Mouse (Mus musculus): ENCODE results near the gene Duox2. TPM values are rescaled to one million over a fixed set of nuclear protein-coding genes. Genes with fewer than 3 reads are reported as not detected.
A peak's percentile ranks its signal among the peaks of the same experiment; 100 is the strongest.

Duox2 gene
- total and polyA plus RNA-seq, 2 experiments: 0.04 TPM; not detected in 1

- Histone ChIP-seq H3K27ac (replicated peaks; ENCODE audit: insufficient read depth, low read depth, low read length) (no peak overlapping the region), H3K4me1 (ENCODE audit: control insufficient read depth, insufficient read depth, low read length) (peaks cover 7% of the 10 kb centered on the region), H3K27me3 (ENCODE audit: control insufficient read depth, insufficient read depth, low read length) (peaks cover 23% of the 10 kb centered on the region), H3K9ac (ENCODE audit: low read depth, low read length) (no peak overlapping the region), H3K79me2 (ENCODE audit: control insufficient read depth, insufficient read depth, low read length) (no peaks in the 10 kb centered on the region), H3K36me3 (ENCODE audit: control insufficient read depth, insufficient read depth, low read length) (no peaks in the 10 kb centered on the region), H3K4me3 (ENCODE audit: insufficient read depth, low read depth, low read length) (no peak overlapping the region)
- no peak for DNase-seq (ENCODE audit: extremely low read depth, low read depth, low spot score)
- 8% methylated on average over 7 of the region's 7 CpGs for WGBS
- no peak for TF ChIP-seq POLR2A (IDR thresholded peaks at IDR 0.05; ENCODE audit: extremely low read depth, insufficient read depth, low read length)
- TF ChIP-seq CTCF (IDR thresholded peaks at IDR 0.05; ENCODE audit: low read depth, low read length): no peak
These were observed 3.3 kb downstream of the Duox2 start for GRCm38 (mm10) chr2:122294916-122295315.

GRCm38 (mm10) chr2:122286137-122286536, 12.1 kb downstream of the Duox2 start:
- no peak for DNase-seq (ENCODE audit: extremely low read depth, low read depth, low spot score)
- H3K27ac ChIP-seq (replicated peaks; ENCODE audit: insufficient read depth, low read depth, low read length): no peak overlapping the region
- no peak for TF ChIP-seq POLR2A (IDR thresholded peaks at IDR 0.05; ENCODE audit: extremely low read depth, insufficient read depth, low read length)
- TF ChIP-seq CTCF (IDR thresholded peaks at IDR 0.05; ENCODE audit: low read depth, low read length): no peak
- H3K4me3 ChIP-seq (ENCODE audit: insufficient read depth, low read depth, low read length): no peak overlapping the region
- H3K36me3 ChIP-seq (ENCODE audit: control insufficient read depth, insufficient read depth, low read length): no peaks in the 10 kb centered on the region
- no peaks in the 10 kb centered on the region for H3K79me2 ChIP-seq (ENCODE audit: control insufficient read depth, insufficient read depth, low read length)
- H3K9ac ChIP-seq (ENCODE audit: low read depth, low read length): no peak overlapping the region
- H3K27me3 ChIP-seq (ENCODE audit: control insufficient read depth, insufficient read depth, low read length): no peaks in the 10 kb centered on the region
- H3K4me1 ChIP-seq (ENCODE audit: control insufficient read depth, insufficient read depth, low read length): no peaks in the 10 kb centered on the region
- WGBS: 45% methylated on average over 7 of the region's 7 CpGs

GRCm38 (mm10) chr2:122284091-122284490, 14.2 kb downstream of the Duox2 start:
- WGBS: 49% methylated on average over 9 of the region's 9 CpGs

GRCm38 (mm10) chr2:122278769-122279168, 19.5 kb downstream of the Duox2 start:
- H3K27ac ChIP-seq (replicated peaks; ENCODE audit: insufficient read depth, low read depth, low read length): no peak overlapping the region
- H3K9ac ChIP-seq (ENCODE audit: low read depth, low read length): no peak overlapping the region
- no peak for TF ChIP-seq CTCF (IDR thresholded peaks at IDR 0.05; ENCODE audit: low read depth, low read length)
- no peak for TF ChIP-seq POLR2A (IDR thresholded peaks at IDR 0.05; ENCODE audit: extremely low read depth, insufficient read depth, low read length)
- H3K27me3 ChIP-seq (ENCODE audit: control insufficient read depth, insufficient read depth, low read length): no peaks in the 10 kb centered on the region
- peak; percentile 65 for DNase-seq (ENCODE audit: extremely low read depth, low read depth, low spot score)
- H3K79me2 ChIP-seq (ENCODE audit: control insufficient read depth, insufficient read depth, low read length): no peaks in the 10 kb centered on the region
- H3K4me3 ChIP-seq (ENCODE audit: insufficient read depth, low read depth, low read length): no peak overlapping the region
- H3K4me1 ChIP-seq (ENCODE audit: control insufficient read depth, insufficient read depth, low read length): peaks cover 1% of the 10 kb centered on the region; the same call in 1 of the 2 replicates
- 23% methylated on average over 3 of the region's 3 CpGs for WGBS
- no peaks in the 10 kb centered on the region for H3K36me3 ChIP-seq (ENCODE audit: control insufficient read depth, insufficient read depth, low read length)

More at GRCm38 (mm10) chr2:122284091-122284490, 14.2 kb downstream of the Duox2 start:
- no peaks in the 10 kb centered on the region for H3K4me1 ChIP-seq (ENCODE audit: control insufficient read depth, insufficient read depth, low read length)
- no peak overlapping the region for H3K27ac ChIP-seq (replicated peaks; ENCODE audit: insufficient read depth, low read depth, low read length)
- no peak overlapping the region for H3K4me3 ChIP-seq (ENCODE audit: insufficient read depth, low read depth, low read length)
- no peaks in the 10 kb centered on the region for H3K79me2 ChIP-seq (ENCODE audit: control insufficient read depth, insufficient read depth, low read length)
- TF ChIP-seq CTCF (IDR thresholded peaks at IDR 0.05; ENCODE audit: low read depth, low read length): no peak
- no peak for TF ChIP-seq POLR2A (IDR thresholded peaks at IDR 0.05; ENCODE audit: extremely low read depth, insufficient read depth, low read length)
- H3K36me3 ChIP-seq (ENCODE audit: control insufficient read depth, insufficient read depth, low read length): no peaks in the 10 kb centered on the region
- no peak overlapping the region for H3K9ac ChIP-seq (ENCODE audit: low read depth, low read length)
- no peak for DNase-seq (ENCODE audit: extremely low read depth, low read depth, low spot score)
- no peaks in the 10 kb centered on the region for H3K27me3 ChIP-seq (ENCODE audit: control insufficient read depth, insufficient read depth, low read length)

GRCm38 (mm10) chr2:122266407-122267193, 31.6 kb downstream of the Duox2 start:
- 44% methylated on average over 7 of the region's 7 CpGs for WGBS
- no peak for TF ChIP-seq POLR2A (IDR thresholded peaks at IDR 0.05; ENCODE audit: extremely low read depth, insufficient read depth, low read length)
- TF ChIP-seq CTCF (IDR thresholded peaks at IDR 0.05; ENCODE audit: low read depth, low read length): peak; percentile 57
- peak; percentile 92 for DNase-seq (ENCODE audit: extremely low read depth, low read depth, low spot score)
- Histone ChIP-seq H3K79me2 (ENCODE audit: control insufficient read depth, insufficient read depth, low read length) (no peaks in the 10 kb centered on the region), H3K27ac (replicated peaks; ENCODE audit: insufficient read depth, low read depth, low read length) (peak overlapping the region; percentile 43), H3K36me3 (ENCODE audit: control insufficient read depth, insufficient read depth, low read length) (peaks cover 38% of the 10 kb centered on the region), H3K4me1 (ENCODE audit: control insufficient read depth, insufficient read depth, low read length) (no peaks in the 10 kb centered on the region), H3K9ac (ENCODE audit: low read depth, low read length) (no peak overlapping the region), H3K4me3 (ENCODE audit: insufficient read depth, low read depth, low read length) (no peak overlapping the region), H3K27me3 (ENCODE audit: control insufficient read depth, insufficient read depth, low read length) (no peaks in the 10 kb centered on the region)

- peaks cover 57% of the 10 kb centered on the region for H3K36me3 ChIP-seq (ENCODE audit: control insufficient read depth, insufficient read depth, low read length)
- 94% methylated on average over 3 of the region's 3 CpGs for WGBS
- TF ChIP-seq CTCF (IDR thresholded peaks at IDR 0.05; ENCODE audit: low read depth, low read length) (no peak), POLR2A (IDR thresholded peaks at IDR 0.05; ENCODE audit: extremely low read depth, insufficient read depth, low read length) (no peak)
- DNase-seq (ENCODE audit: extremely low read depth, low read depth, low spot score): no peak
- H3K4me3 ChIP-seq (ENCODE audit: insufficient read depth, low read depth, low read length): no peak overlapping the region
- H3K4me1 ChIP-seq (ENCODE audit: control insufficient read depth, insufficient read depth, low read length): no peaks in the 10 kb centered on the region
- H3K27ac ChIP-seq (replicated peaks; ENCODE audit: insufficient read depth, low read depth, low read length): no peak overlapping the region
- no peak overlapping the region for H3K9ac ChIP-seq (ENCODE audit: low read depth, low read length)
- H3K27me3 ChIP-seq (ENCODE audit: control insufficient read depth, insufficient read depth, low read length): no peaks in the 10 kb centered on the region
- no peaks in the 10 kb centered on the region for H3K79me2 ChIP-seq (ENCODE audit: control insufficient read depth, insufficient read depth, low read length)
These were observed 33.6 kb downstream of the Duox2 start for GRCm38 (mm10) chr2:122264690-122265089.

Measured in liver, adult 2 months (tissue).